Mouse (Mus musculus): ENCODE measurements around the gene Atg7.

DNA sequence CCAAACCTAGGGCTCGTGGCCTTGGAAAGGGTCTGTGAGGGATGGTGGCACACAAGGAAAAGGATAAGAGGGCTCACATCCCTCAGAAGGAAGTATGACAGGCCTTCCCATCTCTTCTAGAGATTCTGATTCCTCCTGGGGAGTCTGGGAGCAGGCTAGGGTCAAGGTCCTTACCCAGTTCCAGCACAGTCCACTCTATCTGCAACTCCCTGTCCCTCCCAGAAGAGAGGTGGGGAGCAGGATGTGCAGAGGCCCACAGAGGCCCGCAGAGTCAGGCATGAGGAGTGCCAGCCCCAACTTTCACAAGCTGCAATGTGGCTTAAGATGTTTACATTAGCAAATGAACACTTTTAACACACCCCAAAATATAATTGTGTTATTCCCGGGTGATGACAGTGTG, 212.7 kb downstream of the Atg7 start:
- TF ChIP-seq TCF12 (IDR thresholded peaks at IDR 0.05; ENCODE audit: low read depth, low read length) (no peak), POLR2A (IDR thresholded peaks at IDR 0.05; ENCODE audit: low read depth, low read length) (no peak), USF2 (conservative IDR thresholded peaks at IDR 0.05; ENCODE audit: low read depth, low read length) (no peak), GABPA (IDR thresholded peaks at IDR 0.05; ENCODE audit: insufficient replicate concordance, low read depth, low read length) (no peak), CTCF (conservative IDR thresholded peaks at IDR 0.05 in 1 of 2, IDR thresholded peaks at IDR 0.05 in 1 of 2; ENCODE audit: low read depth in 2 of 2, low read length in 2 of 2) (no peak), HCFC1 (IDR thresholded peaks at IDR 0.05; ENCODE audit: low read depth, low read length) (no peak)
